Mouse (Mus musculus) forebrain, embryonic 12.5 days (tissue): ENCODE data around the gene Cdhr3. TPM values are rescaled to one million over a fixed set of nuclear protein-coding genes. Genes with fewer than 3 reads are reported as not detected.
A peak's percentile ranks its signal among the peaks of the same experiment; 100 is the strongest.

Source experiments
- ATAC-seq: fragments of 200-750 bp; cut with Nextera tagmentation; 2 replicates; pipeline ENCODE4 v1.8.0; 2017; ENCODE audit warnings: moderate TSS enrichment; ENCODE audit not compliant: low FRiP score
- H3K27ac ChIP-seq: fragments of 300-500 bp; sonication (generic); 2 replicates; pipeline ENCODE4 v1.5.1; 2016; ENCODE audit warnings: mild to moderate bottlenecking
- H3K27me3 ChIP-seq: fragments of 300-500 bp; sonication (generic); 2 replicates; pipeline ENCODE4 v1.6.1; 2016; ENCODE audit warnings: mild to moderate bottlenecking
- H3K36me3 ChIP-seq: fragments of 300-500 bp; sonication (generic); replicated peaks from 2 replicates; pipeline ENCODE4 v1.6.1; 2016; ENCODE audit warnings: mild to moderate bottlenecking
- H3K4me1 ChIP-seq: fragments of 300-500 bp; sonication (generic); 2 replicates; pipeline ENCODE4 v1.6.1; 2016
- H3K4me2 ChIP-seq: fragments of 300-500 bp; sonication (generic); 2 replicates; pipeline ENCODE4 v1.6.1; 2016; ENCODE audit warnings: mild to moderate bottlenecking, moderate library complexity
- H3K4me3 ChIP-seq: fragments of 300-500 bp; sonication (generic); replicated peaks from 2 replicates; pipeline ENCODE4 v1.5.1; 2016; ENCODE audit warnings: mild to moderate bottlenecking
- H3K9ac ChIP-seq: fragments of 300-500 bp; sonication (generic); 2 replicates; pipeline ENCODE4 v1.6.1; 2016; ENCODE audit warnings: mild to moderate bottlenecking
- H3K9me3 ChIP-seq: fragments of 300-500 bp; sonication (generic); 2 replicates; pipeline ENCODE4 v1.6.1; 2016
- WGBS: fragments of 180-500 bp; shearing (Covaris S2); methylation state at CpG from one replicate; pipeline ENCODE4 v1.1.7; 2016; 5-methylcytosine and 5-hydroxymethylcytosine counted together
- polyA plus RNA-seq: library from polyadenylated mRNA; unstranded; fragments of >200 nt; fragmentation: Nextera tagmentation; extraction: Ambion mirVana; gene quantifications from 2 replicates; pipeline ENCODE4 v1.2.1, GENCODE M21; 2016

Cdhr3 gene
- polyA plus RNA-seq, 1 experiment from 2014 or later = 0.18 TPM

GRCm38 (mm10) chr12:33046434-33046833 lies 46.2 kb downstream of the Cdhr3 start:
- Histone ChIP-seq H3K36me3 (no peaks in the 10 kb centered on the region), H3K9ac (no peak overlapping the region), H3K27me3 (peaks cover 34% of the 10 kb centered on the region), H3K27ac (no peak overlapping the region), H3K4me2 (peak overlapping the region; percentile 30; the same call in 1 of the 2 replicates), H3K9me3 (no peaks in the 10 kb centered on the region), H3K4me1 (peaks cover 19% of the 10 kb centered on the region), H3K4me3 (no peak overlapping the region)
- 78% methylated on average over 7 of the region's 7 CpGs for WGBS
- ATAC-seq = no peak

GRCm38 (mm10) chr12:33045533-33046361 lies 46.9 kb downstream of the Cdhr3 start:
- Histone ChIP-seq H3K36me3 (no peaks in the 10 kb centered on the region), H3K27ac (peak overlapping the region; percentile 63; the same call in 1 of the 2 replicates), H3K9ac (no peak overlapping the region), H3K4me3 (no peak overlapping the region), H3K4me1 (peaks cover 19% of the 10 kb centered on the region), H3K4me2 (peak overlapping the region; percentile 30), H3K9me3 (no peaks in the 10 kb centered on the region), H3K27me3 (peaks cover 36% of the 10 kb centered on the region)
- ATAC-seq = peak; percentile 75
- WGBS = 40% methylated on average over 16 of the region's 16 CpGs

DNA sequence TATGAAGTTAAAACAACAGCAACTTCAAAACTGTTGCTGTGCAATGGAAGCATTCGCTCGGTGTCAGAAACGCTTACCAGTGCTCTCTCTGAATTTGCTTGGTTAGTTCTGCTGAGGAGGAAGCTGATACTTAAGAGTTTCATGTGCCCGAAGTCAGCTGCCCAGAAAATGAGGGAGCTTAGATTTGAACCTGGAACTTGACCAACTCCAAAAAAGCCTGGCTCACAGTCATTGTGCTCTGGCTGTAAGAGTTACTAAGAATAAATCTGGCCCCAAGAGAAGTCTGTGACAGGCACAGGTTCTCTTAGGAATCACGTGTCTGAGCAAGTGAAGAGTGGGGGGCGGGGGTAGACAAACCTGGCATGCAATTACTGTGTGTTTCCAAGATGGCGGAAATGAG lies 51.2 kb downstream of the Cdhr3 start:
- no peak overlapping the region for H3K4me3 ChIP-seq
- WGBS = 93% methylated on average over 7 of the region's 7 CpGs
- H3K36me3 ChIP-seq = no peaks in the 10 kb centered on the region
- H3K4me2 ChIP-seq = no peak overlapping the region
- peaks cover 51% of the 10 kb centered on the region for H3K27me3 ChIP-seq
- H3K9me3 ChIP-seq = no peaks in the 10 kb centered on the region
- no peak overlapping the region for H3K9ac ChIP-seq
- no peak overlapping the region for H3K27ac ChIP-seq
- peaks cover 13% of the 10 kb centered on the region for H3K4me1 ChIP-seq
- ATAC-seq = no peak

DNA sequence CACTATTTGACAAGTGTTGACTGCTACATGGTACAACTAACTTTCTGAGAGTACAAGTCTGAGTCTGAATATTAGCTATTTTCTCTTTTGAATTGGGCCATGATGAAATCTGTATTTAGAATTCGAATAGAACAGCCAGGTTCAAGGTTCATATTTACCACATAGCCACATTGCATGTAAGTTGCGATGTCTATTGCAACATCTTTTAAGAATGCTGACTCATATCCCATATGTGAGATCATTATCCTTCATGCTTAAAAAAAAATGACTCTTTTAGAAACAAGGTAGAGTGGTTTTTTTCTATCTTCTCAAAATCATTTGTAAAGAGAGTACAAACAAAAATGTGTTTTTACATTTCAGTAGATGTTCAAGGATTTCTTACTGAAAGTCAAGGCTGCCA lies 51.9 kb downstream of the Cdhr3 start:
- ATAC-seq = no peak
- 91% methylated on average over 2 of the region's 2 CpGs for WGBS
- H3K4me1 ChIP-seq = peaks cover 13% of the 10 kb centered on the region
- H3K27ac ChIP-seq = no peak overlapping the region
- H3K4me3 ChIP-seq = no peak overlapping the region
- H3K27me3 ChIP-seq = peaks cover 51% of the 10 kb centered on the region
- no peaks in the 10 kb centered on the region for H3K9me3 ChIP-seq
- no peaks in the 10 kb centered on the region for H3K36me3 ChIP-seq
- no peak overlapping the region for H3K9ac ChIP-seq
- no peak overlapping the region for H3K4me2 ChIP-seq

GRCm38 (mm10) chr12:33038676-33039075 lies 54.0 kb downstream of the Cdhr3 start:
- ATAC-seq = no peak
- H3K9me3 ChIP-seq = no peaks in the 10 kb centered on the region
- H3K4me3 ChIP-seq = no peak overlapping the region
- H3K27me3 ChIP-seq = peaks cover 59% of the 10 kb centered on the region
- peaks cover 25% of the 10 kb centered on the region for H3K4me1 ChIP-seq
- H3K4me2 ChIP-seq = no peak overlapping the region
- H3K9ac ChIP-seq = no peak overlapping the region
- no peak overlapping the region for H3K27ac ChIP-seq
- no peaks in the 10 kb centered on the region for H3K36me3 ChIP-seq

DNA sequence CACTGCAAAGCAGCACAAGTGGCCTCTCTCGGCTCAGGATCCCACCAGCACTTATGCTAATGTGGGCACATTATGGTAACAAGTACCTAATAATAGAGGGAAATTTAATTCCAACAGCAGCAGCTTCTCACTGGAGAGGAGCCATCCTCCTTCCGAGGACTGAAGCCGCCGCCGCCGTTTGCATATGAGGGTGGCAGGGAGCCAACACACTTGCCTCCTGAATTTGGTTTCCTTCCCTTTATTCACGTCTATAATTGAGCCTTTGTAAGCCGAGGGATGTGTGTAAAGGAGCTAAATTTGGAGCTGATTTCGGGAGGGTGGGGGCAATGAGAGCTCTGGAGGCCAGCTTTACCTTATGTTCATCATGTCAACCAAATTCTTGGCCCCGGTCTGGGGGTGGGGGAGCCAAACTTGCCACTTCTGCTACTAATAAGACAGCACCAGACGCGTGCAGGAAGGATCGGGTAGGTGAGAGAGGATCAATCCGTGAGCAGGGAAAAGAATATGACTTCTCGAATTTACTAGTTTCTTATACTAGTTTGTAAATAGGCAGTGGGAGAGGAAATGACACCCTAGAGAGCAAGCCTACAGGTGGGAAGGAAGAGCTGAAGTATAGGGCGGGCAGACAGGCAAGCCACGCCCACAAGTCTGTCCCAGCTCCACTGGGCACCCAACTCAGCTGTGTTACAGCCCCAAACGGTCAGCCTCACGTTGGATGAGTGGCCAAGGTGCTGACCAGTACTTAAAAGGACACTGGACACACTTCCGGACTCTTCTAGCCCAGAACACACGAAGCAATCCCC lies 56.8 kb downstream of the Cdhr3 start:
- peaks cover 25% of the 10 kb centered on the region for H3K4me1 ChIP-seq
- no peak overlapping the region for H3K9ac ChIP-seq
- 15% methylated on average over 21 of the region's 21 CpGs for WGBS
- H3K9me3 ChIP-seq = no peaks in the 10 kb centered on the region
- H3K4me2 ChIP-seq = peak overlapping the region; percentile 42
- H3K36me3 ChIP-seq = no peaks in the 10 kb centered on the region
- no peak overlapping the region for H3K4me3 ChIP-seq
- H3K27me3 ChIP-seq = peaks cover 71% of the 10 kb centered on the region
- ATAC-seq = peak; percentile 94
- peak overlapping the region; percentile 79 for H3K27ac ChIP-seq

DNA sequence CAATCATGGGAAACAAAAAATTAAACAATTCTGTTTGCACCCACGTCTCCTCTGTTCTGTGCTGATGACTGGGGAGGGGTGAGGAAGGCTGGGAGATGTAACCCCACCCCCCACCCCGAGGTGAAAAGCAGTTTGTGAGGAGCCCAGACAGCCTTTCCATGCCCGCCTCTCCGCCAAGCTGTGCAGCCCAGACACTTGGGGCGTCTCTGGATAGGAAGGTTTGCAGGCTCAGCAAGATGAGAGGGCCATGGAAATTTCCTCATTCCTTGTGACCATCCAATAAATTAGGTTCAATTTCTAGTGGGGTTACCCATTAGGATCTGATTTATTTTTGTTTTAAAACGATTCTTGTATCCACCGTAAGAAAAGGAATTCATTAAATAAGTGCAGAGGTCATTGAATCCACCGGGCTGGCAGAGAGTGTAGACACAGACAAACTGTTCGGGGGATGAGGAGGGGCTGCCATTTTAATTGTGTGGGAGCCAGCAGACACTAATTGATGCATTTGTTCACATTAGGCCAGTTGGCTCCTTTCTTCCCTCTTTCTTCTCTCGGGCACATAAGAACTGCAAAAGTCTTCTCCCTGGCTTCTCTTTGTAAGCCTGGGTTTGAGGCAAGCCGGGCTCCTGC lies 57.5 kb downstream of the Cdhr3 start:
- no peak overlapping the region for H3K9ac ChIP-seq
- peaks cover 25% of the 10 kb centered on the region for H3K4me1 ChIP-seq
- peak overlapping the region; percentile 79 for H3K27ac ChIP-seq
- H3K4me3 ChIP-seq = no peak overlapping the region
- peak; percentile 86 for ATAC-seq
- no peaks in the 10 kb centered on the region for H3K36me3 ChIP-seq
- H3K27me3 ChIP-seq = peaks cover 73% of the 10 kb centered on the region
- H3K4me2 ChIP-seq = peak overlapping the region; percentile 42
- WGBS = 4% methylated on average over 11 of the region's 11 CpGs
- no peaks in the 10 kb centered on the region for H3K9me3 ChIP-seq

DNA sequence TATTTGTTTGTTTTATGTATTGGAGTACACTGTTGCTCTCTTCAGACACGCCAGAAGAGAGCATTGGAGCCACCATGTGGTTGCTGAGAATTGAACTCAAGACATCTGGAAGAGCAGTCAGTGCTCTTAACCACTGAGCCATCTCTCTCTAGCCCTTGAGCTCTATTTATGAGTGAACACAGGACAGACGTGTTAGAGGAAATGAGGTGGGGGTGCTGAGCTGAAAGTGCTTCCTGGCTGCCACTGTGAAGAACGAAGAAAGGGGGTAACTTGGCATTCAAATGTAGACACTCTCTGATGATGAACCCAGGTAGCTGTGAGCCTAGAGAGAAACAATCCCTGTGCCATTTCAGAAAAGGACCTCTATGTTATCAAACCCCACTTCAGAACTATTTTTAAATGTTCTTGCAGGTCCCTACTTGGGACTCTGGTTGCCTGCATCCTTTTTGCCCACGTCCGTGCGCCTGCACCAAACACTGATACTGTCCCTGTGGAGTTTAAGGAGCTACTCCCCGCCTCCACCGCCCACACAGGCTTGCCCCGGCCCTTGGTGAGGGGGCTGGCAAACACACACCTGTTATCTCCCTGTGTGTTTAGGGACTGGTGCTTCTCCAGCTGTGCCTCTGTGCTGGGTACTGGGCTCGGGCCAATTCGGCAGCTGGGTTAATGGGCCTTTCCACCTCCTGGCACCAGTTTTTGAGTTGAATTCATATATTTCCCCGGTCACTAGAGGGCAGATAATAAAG lies 58.2 kb downstream of the Cdhr3 start:
- Histone ChIP-seq H3K27ac (peak overlapping the region; percentile 79), H3K36me3 (no peaks in the 10 kb centered on the region), H3K4me3 (no peak overlapping the region), H3K9me3 (no peaks in the 10 kb centered on the region), H3K27me3 (peaks cover 72% of the 10 kb centered on the region), H3K4me2 (peak overlapping the region; percentile 42), H3K9ac (peak overlapping the region; percentile 13; the same call in 1 of the 2 replicates), H3K4me1 (peaks cover 29% of the 10 kb centered on the region)
- WGBS = 47% methylated on average over 12 of the region's 12 CpGs
- peak; percentile 30; the same call in 1 of the 2 replicates for ATAC-seq

GRCm38 (mm10) chr12:33033221-33033620 lies 59.5 kb downstream of the Cdhr3 start:
- Histone ChIP-seq H3K27me3 (peaks cover 80% of the 10 kb centered on the region), H3K4me3 (no peak overlapping the region), H3K36me3 (no peaks in the 10 kb centered on the region), H3K9me3 (no peaks in the 10 kb centered on the region), H3K4me1 (peaks cover 38% of the 10 kb centered on the region), H3K9ac (no peak overlapping the region), H3K27ac (no peak overlapping the region), H3K4me2 (no peak overlapping the region)
- WGBS = 79% methylated on average over 6 of the region's 6 CpGs
- ATAC-seq = no peak

GRCm38 (mm10) chr12:33030589-33030988 lies 62.1 kb downstream of the Cdhr3 start:
- H3K27me3 ChIP-seq = peaks cover 85% of the 10 kb centered on the region
- peaks cover 35% of the 10 kb centered on the region for H3K4me1 ChIP-seq
- H3K4me3 ChIP-seq = no peak overlapping the region
- no peaks in the 10 kb centered on the region for H3K36me3 ChIP-seq
- no peaks in the 10 kb centered on the region for H3K9me3 ChIP-seq
- H3K27ac ChIP-seq = no peak overlapping the region
- H3K9ac ChIP-seq = no peak overlapping the region
- WGBS = 91% methylated on average over 2 of the region's 2 CpGs
- no peak for ATAC-seq
- no peak overlapping the region for H3K4me2 ChIP-seq

DNA sequence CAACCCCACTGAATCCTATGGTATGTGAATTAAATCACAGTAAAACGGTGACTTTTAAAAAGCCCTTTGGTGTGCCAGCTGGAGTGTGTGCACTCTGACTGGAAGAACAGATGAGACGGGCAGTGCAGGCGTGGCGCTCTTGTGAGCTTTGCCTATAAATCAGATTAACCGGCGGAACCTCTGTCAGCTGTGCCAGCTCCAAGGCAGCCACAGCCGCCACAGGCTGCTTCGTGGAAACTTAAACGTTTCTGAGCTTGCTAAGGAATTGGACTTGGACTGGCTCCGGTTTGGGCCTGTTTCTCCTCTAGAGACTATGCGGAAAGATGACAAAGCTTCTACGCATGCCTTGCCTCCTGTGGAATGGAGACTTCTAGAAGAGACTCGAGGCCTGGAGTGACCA lies 62.6 kb downstream of the Cdhr3 start:
- ATAC-seq = no peak

More for the DNA sequence above, 62.6 kb downstream of the Cdhr3 start:
- no peak overlapping the region for H3K9ac ChIP-seq
- H3K4me3 ChIP-seq = no peak overlapping the region
- 81% methylated on average over 13 of the region's 13 CpGs for WGBS
- peaks cover 89% of the 10 kb centered on the region for H3K27me3 ChIP-seq
- H3K4me2 ChIP-seq = no peak overlapping the region
- H3K4me1 ChIP-seq = peaks cover 30% of the 10 kb centered on the region
- H3K36me3 ChIP-seq = no peaks in the 10 kb centered on the region
- H3K27ac ChIP-seq = no peak overlapping the region
- no peaks in the 10 kb centered on the region for H3K9me3 ChIP-seq
